Mouse (Mus musculus) layer of hippocampus, adult 18-20 months (tissue): ENCODE data around the gene Tlnrd1. TPM values are rescaled to one million over a fixed set of nuclear protein-coding genes. Genes with fewer than 3 reads are reported as not detected.
A peak's percentile ranks its signal among the peaks of the same experiment; 100 is the strongest.

ENCODE experiments used
- DNase-seq, 2 experiments: peaks; one replicate each; pipeline ENCODE4 v3.0.0; 2022; ENCODE audit warnings: low spot score in 2 of 2
- total RNA-seq, 2 experiments: library from RNA; stranded (reverse); gene quantifications; 2 replicates each; pipeline ENCODE4 v1.2.3; 2021

Gene Tlnrd1
- total RNA-seq, 2 experiments from 2014 or later, result 21.5 to 23.9 TPM

DNA sequence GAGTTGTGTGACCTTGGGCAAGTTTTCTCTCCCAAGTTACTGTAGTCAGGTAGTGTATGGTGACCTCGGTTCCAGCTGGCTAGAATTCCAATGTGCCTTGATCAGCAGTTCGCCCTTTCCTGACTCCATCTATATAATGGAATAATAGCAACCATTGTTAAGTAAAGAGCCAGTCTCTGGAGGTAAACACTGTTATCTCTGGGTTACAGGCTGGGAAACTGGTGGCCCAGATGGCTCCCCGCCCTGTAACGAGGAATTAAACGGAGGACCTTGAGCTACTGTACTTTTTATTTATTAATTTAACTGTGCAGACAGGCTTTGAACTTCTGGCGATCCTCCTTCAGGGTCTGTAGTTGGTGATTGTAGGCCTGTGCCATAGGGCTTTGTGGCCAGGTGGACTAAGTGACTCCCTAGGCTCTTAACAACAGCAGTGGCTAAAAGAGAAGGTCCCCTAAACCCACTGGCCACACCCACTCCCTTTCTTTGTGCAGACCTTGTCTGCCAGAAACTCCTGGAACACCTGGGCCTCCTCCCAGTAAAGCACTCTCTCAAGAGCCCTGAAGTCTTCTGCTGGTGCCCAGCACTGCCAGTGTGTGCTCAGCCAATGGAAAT is 922 bp upstream of the Tlnrd1 start:
- DNase-seq, result no peak

DNA sequence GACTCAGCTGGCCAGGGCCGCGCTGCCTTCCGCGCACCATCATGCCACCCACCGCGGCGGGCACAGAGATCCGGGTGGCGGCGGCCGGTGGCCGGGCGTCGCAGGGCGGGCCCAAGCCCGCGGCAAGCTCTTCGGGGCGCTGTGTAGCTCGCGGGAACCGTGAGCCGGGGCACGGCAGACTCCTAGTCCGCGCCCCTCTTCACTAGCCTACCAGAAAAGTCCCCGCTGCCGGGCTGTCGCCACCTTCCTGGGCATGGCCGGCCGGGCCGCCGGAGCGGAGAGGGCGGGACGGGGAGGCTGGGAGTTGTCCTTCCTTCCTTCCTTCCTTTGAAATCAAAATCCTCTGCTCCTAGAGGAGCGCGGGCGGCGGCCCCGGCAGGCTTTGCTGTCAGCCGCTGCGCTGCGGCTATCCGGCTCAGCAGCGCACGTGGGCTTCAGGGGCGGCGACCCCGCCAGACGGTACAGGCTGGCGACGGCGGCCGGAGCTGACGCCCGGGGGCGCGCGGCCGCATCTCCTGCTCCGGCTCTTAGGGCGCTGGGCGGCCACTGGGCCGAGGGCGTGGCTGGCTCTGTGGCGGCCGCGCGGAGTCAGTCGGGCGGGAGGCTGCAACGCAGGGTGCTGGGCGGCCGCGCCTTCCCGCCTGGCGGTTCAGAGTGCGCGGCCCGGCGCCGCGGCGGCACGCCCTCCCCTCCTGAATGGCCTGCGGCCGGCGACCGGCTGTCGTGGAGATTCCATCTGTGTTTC is 657 bp downstream of the Tlnrd1 start:
- peak; percentile 17 to 52 for DNase-seq

DNA sequence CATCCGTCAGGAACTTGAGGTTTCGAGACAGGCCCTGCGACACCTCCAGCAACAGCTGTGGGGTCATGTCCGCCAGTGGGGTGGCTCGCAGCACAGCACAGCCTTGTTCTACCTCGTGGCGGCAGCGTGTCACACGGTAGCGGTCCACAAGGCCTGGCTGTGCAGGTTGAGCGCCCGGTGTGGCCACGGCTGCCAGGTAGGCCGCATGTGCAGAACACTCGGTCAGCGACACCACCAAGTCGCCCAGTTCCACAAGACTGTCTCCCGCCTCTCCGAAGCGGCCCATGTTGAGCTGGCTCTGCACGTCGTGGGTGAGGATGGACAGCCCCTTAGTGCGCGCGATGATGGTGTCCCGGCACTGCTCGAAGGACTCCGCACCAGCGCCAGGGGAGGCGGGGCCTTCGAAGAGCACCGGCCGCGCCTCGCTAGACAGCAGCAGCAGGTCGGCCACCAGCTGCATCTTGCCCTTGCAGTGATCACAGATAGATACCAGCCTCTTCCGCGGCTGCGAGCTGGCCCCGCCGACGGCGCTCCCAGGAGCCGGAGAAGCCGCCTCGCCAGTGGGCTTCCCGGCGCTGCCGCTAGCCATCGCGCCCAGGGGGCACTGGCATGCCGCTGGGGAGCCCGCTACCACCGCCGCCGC is 1.4 kb downstream of the Tlnrd1 start:
- DNase-seq, result peak; percentile 16 to 44

DNA sequence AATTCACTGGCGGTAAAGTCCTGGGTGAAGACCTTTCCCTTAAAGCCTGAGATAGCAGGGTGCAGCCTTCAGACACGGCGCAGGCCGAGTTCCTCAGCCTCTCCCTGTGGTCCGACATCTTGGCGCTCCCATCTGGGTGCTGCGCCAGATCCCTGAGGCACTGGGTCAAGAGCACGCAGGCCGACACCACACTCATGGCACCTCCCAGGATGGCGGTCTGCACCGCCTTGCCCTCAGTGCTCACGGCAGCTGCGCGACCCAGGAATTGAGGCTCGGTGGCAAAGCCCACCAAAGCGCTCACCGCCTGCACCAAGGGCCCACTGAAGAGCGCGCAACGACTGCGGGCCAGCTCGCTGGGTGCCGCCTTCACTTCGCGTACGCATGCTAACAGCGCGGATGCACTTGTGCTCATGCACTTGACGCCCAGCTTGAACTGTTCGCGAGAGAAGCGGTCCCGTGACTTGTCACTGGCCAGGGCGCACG is 1.9 kb downstream of the Tlnrd1 start:
- no peak for DNase-seq

DNA sequence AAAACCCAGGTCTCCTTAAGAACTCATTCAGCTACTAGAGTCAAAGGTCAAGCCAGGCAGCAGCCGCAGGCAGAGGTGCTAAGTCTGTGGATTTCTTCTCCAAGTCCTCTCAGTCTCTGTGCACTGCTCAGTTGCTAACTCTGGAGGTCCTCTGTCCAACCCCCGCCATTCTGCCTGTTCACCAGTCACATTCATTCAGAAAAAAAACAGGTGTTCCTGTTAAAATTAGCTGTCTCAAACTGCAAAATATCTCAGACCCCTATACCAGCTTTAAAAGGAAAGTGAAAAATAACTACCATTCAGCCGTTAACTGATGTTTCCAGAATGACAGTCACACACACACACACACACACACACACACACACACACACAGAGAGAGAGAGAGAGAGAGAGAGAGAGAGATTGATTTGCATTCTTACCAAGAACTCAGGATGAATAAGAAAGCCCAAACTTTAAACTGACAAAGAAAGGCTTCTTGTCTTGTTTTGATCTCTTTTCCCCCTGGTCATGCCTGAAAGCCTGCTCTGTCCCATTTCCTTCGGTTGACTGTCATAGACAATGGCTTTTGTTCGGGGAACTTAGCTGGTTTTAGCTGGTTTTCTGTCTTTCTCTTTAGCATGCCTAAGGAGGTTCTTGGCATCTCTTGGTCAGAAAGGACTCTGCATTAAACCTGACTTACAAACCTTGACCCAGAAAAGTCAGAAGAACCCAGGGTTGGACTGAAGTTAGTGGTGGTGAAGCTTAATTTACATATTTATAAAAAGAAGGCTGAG is 5.2 kb downstream of the Tlnrd1 start:
- peak in 1 of 2 experiments; percentile 39 for DNase-seq

DNA sequence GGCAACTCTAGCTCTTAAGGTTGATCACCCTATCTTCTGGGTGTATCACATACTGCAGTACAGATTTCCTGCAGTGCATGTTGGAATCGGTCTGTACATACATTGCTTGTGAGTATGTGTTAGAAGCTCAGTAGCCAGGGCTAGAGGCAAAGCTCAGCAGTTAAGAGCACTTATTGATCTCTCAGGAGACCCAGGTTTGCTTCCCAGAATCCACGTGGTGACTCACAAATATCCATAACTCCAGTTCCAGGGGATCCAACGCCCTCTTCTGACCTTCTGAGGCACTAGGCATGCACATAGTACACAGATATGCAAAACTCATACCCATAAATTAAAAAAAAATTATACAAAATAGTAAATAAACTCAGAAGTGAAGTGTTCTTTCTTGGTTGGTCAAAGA is 7.0 kb downstream of the Tlnrd1 start:
- no peak for DNase-seq

DNA sequence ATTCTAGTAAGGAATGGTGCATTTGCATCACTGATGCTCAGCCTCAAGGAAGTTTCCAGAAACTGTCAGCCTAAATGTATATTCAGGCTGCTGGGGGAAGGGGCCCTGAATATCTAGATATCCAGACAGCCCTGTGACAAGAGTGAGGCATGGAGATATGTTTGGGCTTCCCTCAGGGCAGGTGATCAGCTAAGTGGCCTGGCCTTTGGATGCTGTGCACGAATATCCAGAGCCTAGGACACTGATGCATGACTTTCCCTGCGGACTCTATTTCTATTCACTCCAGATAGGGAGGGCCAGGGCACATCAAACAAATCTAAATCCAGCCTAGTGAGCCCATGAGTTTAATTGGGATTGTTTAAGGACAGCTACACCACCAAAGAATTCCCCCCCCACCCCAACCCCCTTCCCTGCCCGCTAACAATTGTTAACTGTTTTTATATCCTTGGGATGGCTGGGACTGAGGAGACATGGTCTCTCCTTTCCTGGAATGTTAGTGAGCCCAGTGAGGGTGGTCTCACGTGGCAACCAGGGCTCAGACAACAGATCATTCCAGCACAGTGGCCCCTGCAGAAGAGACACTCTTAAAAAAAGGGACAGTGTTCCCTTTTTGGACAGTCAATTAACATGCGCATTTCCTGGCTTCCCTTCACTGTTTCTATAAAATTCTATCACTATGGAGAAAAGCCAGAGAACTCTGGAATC is 14.1 kb downstream of the Tlnrd1 start:
- DNase-seq, result no peak

DNA sequence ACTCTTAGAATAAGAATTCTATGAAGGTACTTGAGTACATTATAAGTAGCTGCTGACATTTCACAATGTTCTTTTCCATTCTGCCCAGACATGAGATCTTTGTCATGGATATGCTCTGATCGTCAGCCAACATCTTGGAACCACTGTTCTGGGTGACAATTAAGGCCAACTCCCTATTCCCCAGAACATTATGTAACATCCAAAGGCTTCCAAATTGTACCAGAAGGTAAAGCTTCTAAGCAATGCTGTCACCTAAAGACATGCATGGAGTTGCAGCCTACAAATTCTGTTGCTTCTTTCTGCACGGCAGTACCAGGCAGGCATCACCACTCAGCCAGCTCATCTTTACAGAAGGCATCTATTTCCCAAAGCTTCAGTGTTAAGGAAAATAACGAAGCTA is 15.9 kb downstream of the Tlnrd1 start:
- DNase-seq, result peak; percentile 18 to 50

DNA sequence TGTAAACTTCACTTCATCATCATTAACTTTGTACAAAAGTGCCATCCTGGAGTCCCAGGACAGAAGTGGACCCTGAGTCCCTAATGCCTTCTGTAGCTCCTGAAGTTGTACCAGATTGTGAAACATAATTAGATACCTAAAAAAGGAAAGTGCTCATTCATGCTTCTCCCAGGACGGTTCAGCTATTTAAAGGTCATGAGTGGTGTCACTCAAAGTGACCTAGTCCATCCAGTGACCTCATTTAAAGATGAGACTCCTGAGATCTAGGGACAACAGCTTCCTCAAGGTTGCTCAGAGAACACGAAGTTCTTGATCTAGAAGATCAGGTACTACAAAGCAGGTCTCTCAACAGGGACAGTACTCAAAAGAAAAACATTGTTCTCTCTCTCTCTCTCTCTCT is 20.6 kb downstream of the Tlnrd1 start:
- no peak for DNase-seq

DNA sequence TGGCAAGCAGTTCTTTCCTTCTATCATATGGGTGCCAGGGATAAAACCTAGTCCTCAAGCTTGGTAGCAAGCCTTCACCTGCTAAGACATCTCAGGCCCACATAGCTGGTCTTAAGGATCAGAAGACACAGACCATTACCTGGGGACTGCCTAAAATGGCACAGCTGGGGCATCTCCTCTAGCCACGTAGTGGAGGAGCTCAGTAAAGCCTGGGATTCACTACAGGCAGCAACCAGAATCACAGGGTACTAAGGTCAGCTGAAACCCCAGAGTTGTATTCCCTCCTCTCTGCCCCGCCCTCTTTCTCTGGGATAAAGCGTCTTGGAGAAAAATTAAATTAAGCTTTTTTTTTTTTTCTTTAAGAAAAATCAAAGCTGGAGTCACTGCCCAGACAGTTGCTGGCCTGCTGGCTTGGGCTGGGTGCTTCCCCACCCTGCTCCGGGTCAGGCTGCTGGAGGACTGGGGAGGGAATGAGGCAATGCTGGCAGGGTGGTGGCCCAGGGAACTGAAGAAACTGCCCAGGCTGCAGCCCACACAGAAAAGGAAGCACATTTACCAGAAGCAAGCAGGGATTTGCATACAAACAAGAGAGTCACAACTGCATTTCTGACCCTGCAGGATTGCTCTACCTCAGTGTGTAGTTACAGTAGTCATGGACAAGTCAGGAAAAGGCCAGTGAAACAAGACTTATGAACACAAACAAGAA is 24.6 kb downstream of the Tlnrd1 start:
- no peak for DNase-seq

DNA sequence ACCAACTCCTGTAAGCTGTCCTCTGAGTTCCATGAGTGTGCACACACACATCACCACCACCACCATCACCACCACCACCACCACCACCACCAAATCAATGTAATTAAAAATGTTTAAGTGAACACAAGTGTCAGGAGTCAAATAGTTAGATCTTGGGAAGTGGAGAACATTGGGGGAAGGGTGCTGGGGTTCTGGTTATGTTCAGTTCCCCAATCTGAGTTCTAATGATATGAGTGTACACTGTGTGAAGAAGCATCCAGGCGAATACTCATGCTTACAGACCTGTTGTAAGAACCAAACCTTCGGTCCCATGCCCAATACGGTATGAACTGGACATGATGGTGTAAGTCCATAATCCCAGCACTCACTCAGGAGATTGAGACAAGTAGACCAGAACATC is 26.2 kb downstream of the Tlnrd1 start:
- DNase-seq, result no peak

DNA sequence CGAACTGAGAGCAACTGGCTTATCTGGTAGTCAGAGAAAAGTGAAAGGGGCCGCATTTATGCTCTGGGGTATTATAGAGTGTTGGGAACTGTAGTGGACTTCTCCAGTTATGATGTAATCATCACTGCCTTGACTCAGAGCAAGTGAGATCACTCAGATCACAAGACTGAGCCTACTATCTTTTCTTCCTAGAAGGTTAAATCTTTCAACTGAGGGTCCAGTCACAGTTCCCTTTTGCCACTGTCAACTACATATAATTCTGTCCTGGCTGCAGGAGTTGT is 27.0 kb downstream of the Tlnrd1 start:
- DNase-seq, result no peak

DNA sequence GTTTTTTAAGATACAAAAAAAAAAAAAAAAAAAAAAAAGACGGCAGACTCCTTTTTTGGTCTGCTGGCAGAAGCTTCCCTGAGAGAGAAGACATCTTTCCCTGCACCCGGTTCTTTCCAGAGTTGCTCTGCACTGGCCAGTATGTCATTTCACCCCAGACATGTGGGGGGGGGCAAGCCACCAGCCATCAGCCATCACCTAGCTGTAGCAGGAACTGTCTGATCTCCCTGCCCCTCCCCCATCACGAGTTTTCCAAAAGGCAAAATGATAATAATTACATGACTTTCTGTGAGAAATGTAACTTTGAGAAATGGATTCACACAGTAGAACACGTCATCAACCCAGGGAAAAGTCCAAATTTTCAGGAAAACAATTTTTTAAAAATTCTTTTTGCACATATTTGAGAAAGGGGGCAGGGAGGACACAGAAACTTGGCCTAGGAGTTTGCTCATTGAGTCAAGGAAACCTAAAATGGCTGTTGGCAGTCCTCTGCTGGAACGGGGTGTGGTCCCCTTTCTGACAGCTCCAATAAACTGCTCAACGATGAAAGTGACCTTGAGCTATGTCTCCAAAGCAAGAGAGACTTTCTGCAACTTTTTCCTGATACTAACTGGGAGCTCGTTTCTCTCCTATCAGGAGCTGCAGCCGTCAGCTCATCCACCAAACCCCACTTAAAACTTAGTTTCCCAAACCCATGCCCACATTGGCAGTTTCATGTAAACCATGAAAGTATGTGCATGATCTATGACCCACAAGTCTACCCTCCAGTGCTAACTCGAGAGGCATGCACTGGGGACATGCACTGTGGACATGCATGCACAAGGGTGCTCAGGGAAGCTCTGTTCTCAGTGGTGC is 27.5 kb downstream of the Tlnrd1 start:
- DNase-seq, result no peak

DNA sequence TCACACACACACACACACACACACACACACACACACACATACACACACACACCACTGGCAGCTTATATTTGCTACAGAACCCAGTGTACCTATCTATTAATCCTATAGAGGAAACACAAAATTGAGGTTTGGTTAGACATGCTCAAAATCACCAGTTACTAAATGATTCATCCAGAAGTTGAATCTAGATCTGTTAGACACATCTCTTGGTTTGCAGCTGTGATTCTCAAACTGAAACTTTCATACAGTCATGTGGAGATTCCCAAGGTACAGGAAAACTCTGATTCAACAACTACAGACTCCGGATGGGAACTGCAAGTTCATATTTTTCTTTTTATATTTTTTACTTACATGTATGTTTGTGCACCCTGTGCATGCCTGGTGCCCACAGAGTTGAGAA is 28.9 kb downstream of the Tlnrd1 start:
- DNase-seq, result no peak

DNA sequence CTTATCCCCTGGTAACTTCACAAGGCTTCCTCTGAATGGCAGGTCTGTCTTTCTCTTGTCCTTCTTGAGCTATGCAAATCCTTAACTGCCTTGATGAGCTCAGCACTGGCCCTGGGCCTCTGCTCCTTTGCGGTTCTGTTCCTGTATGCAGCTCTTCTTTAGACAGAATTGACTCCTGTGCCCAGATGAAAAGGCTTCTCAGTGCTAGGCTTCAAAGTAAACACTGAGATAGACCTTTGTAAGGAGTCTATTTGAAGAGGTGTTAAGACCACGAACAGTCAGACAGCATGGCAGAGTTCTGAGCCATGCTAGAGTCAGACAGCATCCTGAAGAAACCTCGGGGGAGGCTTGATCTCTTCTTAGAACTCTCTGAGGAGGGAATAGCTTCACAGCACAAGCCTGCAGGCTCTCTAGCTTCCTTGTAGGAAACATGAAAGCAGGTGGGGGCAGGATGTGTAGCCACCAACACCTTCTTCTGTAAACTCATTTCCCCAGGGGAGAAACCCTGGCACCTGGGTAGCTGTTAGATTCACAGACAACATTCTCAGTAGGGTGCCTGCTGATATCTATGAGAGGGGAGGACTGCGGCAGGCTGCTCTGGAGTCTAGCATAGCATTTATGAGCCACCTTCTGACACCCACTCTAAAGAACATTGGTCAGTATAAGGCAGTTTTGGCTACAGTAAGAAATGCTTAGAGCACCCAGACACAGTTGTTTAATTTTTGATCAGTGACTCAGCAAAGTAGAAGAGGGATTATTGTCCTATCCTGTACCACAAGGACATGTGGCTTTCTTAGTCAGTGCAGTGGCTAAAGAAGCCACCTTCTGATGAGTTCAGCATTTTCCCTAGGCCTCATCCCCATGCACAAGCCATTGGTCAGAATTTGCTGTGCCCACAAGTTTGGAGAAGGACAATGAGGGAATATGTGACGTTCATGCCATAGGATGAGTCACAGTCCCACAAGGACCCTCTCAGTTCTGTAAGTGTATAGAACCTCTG is 31.4 kb downstream of the Tlnrd1 start:
- no peak for DNase-seq

DNA sequence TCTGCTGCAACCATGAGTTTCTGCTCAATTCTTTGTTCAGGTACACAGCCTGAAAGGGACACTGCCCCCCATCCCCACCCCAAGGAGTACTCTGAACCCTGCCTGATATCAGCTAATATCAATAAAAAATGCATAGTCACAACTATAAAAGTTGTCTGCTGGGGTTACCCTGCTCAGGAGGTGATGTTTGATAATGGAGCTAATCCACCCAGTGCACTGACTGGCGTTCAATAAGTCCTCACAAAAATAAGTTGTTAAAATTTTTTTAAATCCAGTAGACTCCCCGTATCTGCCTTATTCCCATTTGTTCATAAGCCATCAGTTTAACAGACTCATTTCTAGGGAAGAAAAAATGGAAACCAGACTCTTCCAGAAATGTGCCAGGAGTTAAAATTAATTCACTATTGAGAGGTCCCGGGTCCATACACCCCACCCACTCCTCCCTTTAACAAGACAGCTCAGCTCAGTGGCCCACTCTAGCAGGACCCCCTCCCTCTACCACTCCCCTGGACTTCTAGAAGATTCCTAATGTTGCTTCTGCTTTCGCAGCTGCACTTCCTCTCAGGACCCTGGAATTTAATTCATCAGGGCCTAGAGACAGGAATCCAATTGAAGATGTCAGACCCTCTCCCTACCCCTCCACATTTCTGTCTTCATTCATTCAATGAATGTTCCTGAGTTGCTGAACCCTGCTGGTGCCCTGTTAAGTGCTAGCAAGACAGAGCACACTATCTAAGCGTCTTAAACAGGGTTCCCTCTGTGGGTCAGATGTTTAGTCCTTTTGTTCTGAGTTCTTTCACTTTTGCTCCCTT is 32.3 kb downstream of the Tlnrd1 start:
- no peak for DNase-seq
